Mouse (Mus musculus): Measurements from ENCODE around the gene Mtor.

Gene Mtor

GRCm38 (mm10) chr4:148531341-148531740 is 82.9 kb downstream of the Mtor start:
- no peak for DNase-seq (ENCODE audit: low spot score in 2 of 2)

- no peak for DNase-seq (ENCODE audit: low spot score in 2 of 2)
Measured at GRCm38 (mm10) chr4:148532516-148532915, 84.1 kb downstream of the Mtor start.

- DNase-seq (ENCODE audit: low spot score in 2 of 2), result no peak
Measured at GRCm38 (mm10) chr4:148533613-148534328, 85.4 kb downstream of the Mtor start.

- DNase-seq (ENCODE audit: low spot score in 2 of 2), result no peak
Measured at GRCm38 (mm10) chr4:148535876-148536275, 87.5 kb downstream of the Mtor start.

- no peak for DNase-seq (ENCODE audit: low spot score in 2 of 2)
Measured at GRCm38 (mm10) chr4:148549106-148549505, 100.7 kb downstream of the Mtor start.

GRCm38 (mm10) chr4:148557766-148558165 is 109.4 kb downstream of the Mtor start:
- no peak for DNase-seq (ENCODE audit: low spot score in 2 of 2)

- DNase-seq (ENCODE audit: low spot score in 2 of 2), result peak; percentile 79 to 86
Measured at GRCm38 (mm10) chr4:148558297-148559000, 110.0 kb downstream of the Mtor start, which contains the start of gene Exosc10. TSS of gene Exosc10 (plus strand) at chr4:148558429.

GRCm38 (mm10) chr4:148562676-148563075 is 114.3 kb downstream of the Mtor start:
- no peak for DNase-seq (ENCODE audit: low spot score in 2 of 2)

GRCm38 (mm10) chr4:148563595-148563994 is 115.2 kb downstream of the Mtor start:
- no peak for DNase-seq (ENCODE audit: low spot score in 2 of 2)

GRCm38 (mm10) chr4:148570138-148570537 is 121.7 kb downstream of the Mtor start:
- no peak for DNase-seq (ENCODE audit: low spot score in 2 of 2)

GRCm38 (mm10) chr4:148570693-148571295 is 122.4 kb downstream of the Mtor start:
- DNase-seq (ENCODE audit: low spot score in 2 of 2), result no peak

GRCm38 (mm10) chr4:148573222-148573621 is 124.8 kb downstream of the Mtor start:
- no peak for DNase-seq (ENCODE audit: low spot score in 2 of 2)

GRCm38 (mm10) chr4:148580765-148581164 is 132.4 kb downstream of the Mtor start:
- DNase-seq (ENCODE audit: low spot score in 2 of 2), result no peak

GRCm38 (mm10) chr4:148581422-148581821 is 133.0 kb downstream of the Mtor start:
- no peak for DNase-seq (ENCODE audit: low spot score in 2 of 2)

- DNase-seq (ENCODE audit: low spot score in 2 of 2), result no peak
Measured at GRCm38 (mm10) chr4:148583257-148583656, 134.8 kb downstream of the Mtor start.

GRCm38 (mm10) chr4:148586648-148587047 is 138.2 kb downstream of the Mtor start:
- DNase-seq (ENCODE audit: low spot score in 2 of 2), result no peak

- no peak for DNase-seq (ENCODE audit: low spot score in 2 of 2)
Measured at GRCm38 (mm10) chr4:148588793-148589192, 140.4 kb downstream of the Mtor start.

GRCm38 (mm10) chr4:148589565-148589964 is 141.2 kb downstream of the Mtor start:
- no peak for DNase-seq (ENCODE audit: low spot score in 2 of 2)

- DNase-seq (ENCODE audit: low spot score in 2 of 2), result no peak
Measured at GRCm38 (mm10) chr4:148590421-148591170, 142.2 kb downstream of the Mtor start.

- peak; percentile 91 to 95 for DNase-seq (ENCODE audit: low spot score in 2 of 2)
Measured at GRCm38 (mm10) chr4:148591171-148591630, 142.8 kb downstream of the Mtor start, which contains the start of gene Srm. TSS of gene Srm (plus strand) at chr4:148591503.

GRCm38 (mm10) chr4:148591637-148592380 is 143.4 kb downstream of the Mtor start:
- no peak for DNase-seq (ENCODE audit: low spot score in 2 of 2)

All from spleen, postnatal 14 days (tissue).